Mouse (Mus musculus) heart, embryonic 14.5 days (tissue): Measurements from ENCODE around the gene Heatr3. TPM values are rescaled to one million over a fixed set of nuclear protein-coding genes. Genes with fewer than 3 reads are reported as not detected.

ENCODE experiments used
- ATAC-seq: fragments of 200-750 bp; cut with Nextera tagmentation; 2 replicates; pipeline ENCODE4 v1.8.0; 2017; ENCODE audit warnings: low read depth, moderate TSS enrichment; ENCODE audit not compliant: insufficient number of reproducible peaks, insufficient read depth, low FRiP score
- H3K27ac ChIP-seq, 2 experiments: fragments of 200-500 bp in 1 of 2; fragments of 300-500 bp in 1 of 2; sonication (generic) in 1 of 2; replicated peaks in 1 of 2; 2 replicates each; pipeline ENCODE4 v1.5.1; 2012 to 2014; ENCODE audit warnings: low read depth in 2 of 2, low read length in 2 of 2, control low read depth in 1 of 2, mild to moderate bottlenecking in 1 of 2, mixed read lengths in 1 of 2; ENCODE audit not compliant: control insufficient read depth in 1 of 2, insufficient read depth in 1 of 2
- H3K27me3 ChIP-seq: fragments of 300-500 bp; sonication (generic); 2 replicates; pipeline ENCODE4 v1.6.1; 2014; ENCODE audit warnings: mild to moderate bottlenecking, low read length, control low read depth; ENCODE audit not compliant: control insufficient read depth, insufficient read depth
- H3K36me3 ChIP-seq: fragments of 300-500 bp; sonication (generic); 2 replicates; pipeline ENCODE4 v1.6.1; 2014; ENCODE audit warnings: mild to moderate bottlenecking, control low read depth, low read length, mixed read lengths; ENCODE audit not compliant: control insufficient read depth, insufficient read depth
- H3K4me1 ChIP-seq, 2 experiments: fragments of 200-500 bp in 1 of 2; fragments of 300-500 bp in 1 of 2; sonication (generic) in 1 of 2; 2 replicates each; pipeline ENCODE4 v1.6.1; 2012 to 2014; ENCODE audit warnings: low read length in 2 of 2, control low read depth in 1 of 2, mixed read lengths in 1 of 2; ENCODE audit not compliant: control insufficient read depth in 2 of 2, insufficient read depth in 2 of 2
- H3K4me2 ChIP-seq: fragments of 300-500 bp; sonication (generic); 2 replicates; pipeline ENCODE4 v1.6.1; 2014; ENCODE audit warnings: mild to moderate bottlenecking, low read length
- H3K4me3 ChIP-seq, 2 experiments: fragments of 200-500 bp in 1 of 2; fragments of 300-500 bp in 1 of 2; sonication (generic) in 1 of 2; 2 replicates each; pipeline ENCODE4 v1.5.1; 2012 to 2014; ENCODE audit warnings: low read length in 2 of 2, mild to moderate bottlenecking in 2 of 2, control low read depth in 1 of 2, low read depth in 1 of 2, moderate library complexity in 1 of 2; ENCODE audit not compliant: control insufficient read depth in 1 of 2, insufficient read depth in 1 of 2
- H3K9ac ChIP-seq: fragments of 300-500 bp; sonication (generic); 2 replicates; pipeline ENCODE4 v1.6.1; 2014; ENCODE audit warnings: mild to moderate bottlenecking, low read length
- H3K9me3 ChIP-seq: fragments of 300-500 bp; sonication (generic); 2 replicates; pipeline ENCODE4 v1.6.1; 2016; ENCODE audit warnings: low read length, control low read depth; ENCODE audit not compliant: control insufficient read depth
- WGBS: fragments of 180-500 bp; shearing (Covaris S2); extraction: QIAGEN DNeasy Blood & Tissue Kit; methylation state at CpG from one replicate; pipeline ENCODE4 v1.1.7; 2014; 5-methylcytosine and 5-hydroxymethylcytosine counted together
- polyA plus RNA-seq: library from polyadenylated mRNA; unstranded; fragments of >200 nt; fragmentation: Nextera tagmentation; extraction: Ambion mirVana; gene quantifications from 2 replicates; pipeline ENCODE4 v1.2.1, GENCODE M21; 2014

Heatr3 gene
- polyA plus RNA-seq: 30.0 and 34.0 TPM in 2 replicates

- Histone ChIP-seq H3K27ac (peak within 1 kb of the TSS; percentile 89 to 96), H3K9ac (peak within 1 kb of the TSS; percentile 88), H3K4me2 (peak within 1 kb of the TSS; percentile 77), H3K27me3 (no peaks in the 10 kb centered on the region), H3K9me3 (no peaks in the 10 kb centered on the region), H3K36me3 (peaks cover 70% of the 10 kb centered on the region), H3K4me3 (peak within 1 kb of the TSS; percentile 86 to 97), H3K4me1 (peaks cover 0 to 15% of the 10 kb centered on the region in 2 experiments; a peak in 2 of 4 replicates)
- peak; percentile 96 for ATAC-seq
- under 1% methylated on average over 78 of the region's 79 CpGs for WGBS
Measured at GRCm38 (mm10) chr8:88137748-88138484, at the start of gene Heatr3. Gene Heatr3, plus strand, starts transcription at chr8:88137855.

GRCm38 (mm10) chr8:88088006-88088405 is 49.6 kb upstream of the Heatr3 start:
- H3K36me3 ChIP-seq: no peaks in the 10 kb centered on the region
- H3K9me3 ChIP-seq: no peaks in the 10 kb centered on the region
- H3K4me3 ChIP-seq: no peak overlapping the region
- no peaks in the 10 kb centered on the region for H3K4me1 ChIP-seq
- no peak overlapping the region for H3K27ac ChIP-seq
- no peaks in the 10 kb centered on the region for H3K27me3 ChIP-seq
- H3K4me2 ChIP-seq: no peak overlapping the region
- H3K9ac ChIP-seq: no peak overlapping the region
- ATAC-seq: no peak

- WGBS: 78% methylated on average over 2 of the region's 2 CpGs
- Histone ChIP-seq H3K4me3 (no peak overlapping the region), H3K9ac (no peak overlapping the region), H3K27me3 (no peaks in the 10 kb centered on the region), H3K36me3 (no peaks in the 10 kb centered on the region), H3K9me3 (no peaks in the 10 kb centered on the region), H3K27ac (no peak overlapping the region), H3K4me2 (no peak overlapping the region), H3K4me1 (no peaks in the 10 kb centered on the region)
- no peak for ATAC-seq
Measured at GRCm38 (mm10) chr8:88091661-88092060, 46.0 kb upstream of the Heatr3 start.

GRCm38 (mm10) chr8:88093367-88093766 is 44.3 kb upstream of the Heatr3 start:
- H3K36me3 ChIP-seq: no peaks in the 10 kb centered on the region
- ATAC-seq: no peak
- no peak overlapping the region for H3K27ac ChIP-seq
- no peak overlapping the region for H3K9ac ChIP-seq
- no peaks in the 10 kb centered on the region for H3K9me3 ChIP-seq
- 65% methylated on average over 4 of the region's 4 CpGs for WGBS
- no peaks in the 10 kb centered on the region for H3K4me1 ChIP-seq
- H3K4me3 ChIP-seq: no peak overlapping the region
- no peaks in the 10 kb centered on the region for H3K27me3 ChIP-seq
- no peak overlapping the region for H3K4me2 ChIP-seq

GRCm38 (mm10) chr8:88098856-88099255 is 38.8 kb upstream of the Heatr3 start:
- no peak overlapping the region for H3K4me3 ChIP-seq
- no peaks in the 10 kb centered on the region for H3K36me3 ChIP-seq
- H3K9me3 ChIP-seq: no peaks in the 10 kb centered on the region
- no peak overlapping the region for H3K9ac ChIP-seq
- no peaks in the 10 kb centered on the region for H3K27me3 ChIP-seq
- no peak overlapping the region for H3K4me2 ChIP-seq
- no peak overlapping the region for H3K27ac ChIP-seq
- ATAC-seq: no peak
- H3K4me1 ChIP-seq: no peaks in the 10 kb centered on the region
- 80% methylated on average over 4 of the region's 4 CpGs for WGBS

GRCm38 (mm10) chr8:88099526-88099925 is 38.1 kb upstream of the Heatr3 start:
- Histone ChIP-seq H3K9ac (no peak overlapping the region), H3K27ac (no peak overlapping the region), H3K27me3 (no peaks in the 10 kb centered on the region), H3K9me3 (no peaks in the 10 kb centered on the region), H3K4me1 (no peaks in the 10 kb centered on the region), H3K4me2 (no peak overlapping the region), H3K4me3 (no peak overlapping the region), H3K36me3 (no peaks in the 10 kb centered on the region)
- no peak for ATAC-seq
- WGBS: 0% methylated on average over 1 of the region's 1 CpGs

GRCm38 (mm10) chr8:88109241-88109640 is 28.4 kb upstream of the Heatr3 start:
- no peaks in the 10 kb centered on the region for H3K4me1 ChIP-seq
- H3K4me3 ChIP-seq: no peak overlapping the region
- H3K27ac ChIP-seq: no peak overlapping the region
- ATAC-seq: no peak
- H3K4me2 ChIP-seq: no peak overlapping the region
- H3K36me3 ChIP-seq: no peaks in the 10 kb centered on the region
- no peak overlapping the region for H3K9ac ChIP-seq
- 88% methylated on average over 4 of the region's 4 CpGs for WGBS
- H3K9me3 ChIP-seq: peaks cover 3% of the 10 kb centered on the region; the same call in 1 of the 2 replicates
- 0 out of 2 replicates have a peak, but pooled peaks cover 2% of the 10 kb centered on the region for H3K27me3 ChIP-seq
